Mouse (Mus musculus) spleen, embryonic (tissue): ENCODE data around the gene Gm49416.

ENCODE experiments used
- CTCF ChIA-PET: fragments of 350-600 bp; sonication (Branson Sonifier 250); formaldehyde crosslinking; loops from one replicate; lab custom pipeline; 2022; lab: Charles Lee

The Gm49416 gene

DNA sequence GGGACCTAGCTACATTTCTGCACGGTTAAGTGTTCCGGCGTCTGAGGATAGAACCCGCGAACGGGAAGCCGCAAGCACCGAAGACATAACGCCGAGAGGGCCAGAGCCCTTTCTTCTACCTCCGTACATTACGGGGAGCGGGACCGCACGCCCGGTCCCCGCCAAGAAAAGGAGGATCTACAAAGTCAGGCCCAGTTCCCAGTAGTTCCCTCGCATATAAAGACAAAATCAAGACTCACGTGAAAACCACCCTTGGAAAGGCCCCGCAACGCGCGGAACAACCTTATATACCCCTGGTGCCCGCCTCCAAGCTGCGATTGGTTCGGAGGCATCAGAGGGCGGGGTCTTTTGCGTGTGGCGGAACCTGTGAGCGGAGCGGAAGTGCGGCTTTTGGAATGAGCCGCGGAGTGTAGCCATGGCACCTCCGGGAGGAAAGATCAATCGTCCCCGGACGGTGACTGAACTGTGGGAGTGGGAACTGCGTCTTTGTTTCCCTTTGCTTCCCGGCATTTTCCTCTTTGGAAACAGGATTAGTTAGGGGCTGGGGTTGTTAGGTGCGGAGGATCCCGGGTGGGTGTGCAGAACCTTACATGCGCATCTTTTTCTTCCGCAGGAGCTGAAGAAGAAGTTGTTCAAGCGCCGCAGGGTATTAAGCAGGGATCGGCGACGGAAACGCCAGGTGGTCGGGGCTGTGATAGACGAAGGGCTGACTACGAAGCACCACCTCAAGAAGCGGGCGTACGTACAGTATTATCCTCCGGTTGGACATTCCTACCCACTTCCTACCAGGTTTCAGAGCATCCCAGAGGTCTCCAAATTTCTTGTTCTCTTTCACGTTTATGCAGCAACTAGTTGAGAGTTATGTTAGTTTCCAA, at the start of gene Gm49416, which contains the start of gene 1810009A15Rik:
Gene Gm49416 (plus strand): TSS at position 416 of the 875 bp plus-strand sequence.
Gene 1810009A15Rik (plus strand): TSS at position 343 of the 875 bp plus-strand sequence.
- CTCF ChIA-PET: interaction anchor here (0.5 to 0.6 kb wide), 3 partner anchors 16 to 1842 kb away, joined by 3 to 8 read pairs (median 6); no protein-coding TSS in a partner anchor

DNA sequence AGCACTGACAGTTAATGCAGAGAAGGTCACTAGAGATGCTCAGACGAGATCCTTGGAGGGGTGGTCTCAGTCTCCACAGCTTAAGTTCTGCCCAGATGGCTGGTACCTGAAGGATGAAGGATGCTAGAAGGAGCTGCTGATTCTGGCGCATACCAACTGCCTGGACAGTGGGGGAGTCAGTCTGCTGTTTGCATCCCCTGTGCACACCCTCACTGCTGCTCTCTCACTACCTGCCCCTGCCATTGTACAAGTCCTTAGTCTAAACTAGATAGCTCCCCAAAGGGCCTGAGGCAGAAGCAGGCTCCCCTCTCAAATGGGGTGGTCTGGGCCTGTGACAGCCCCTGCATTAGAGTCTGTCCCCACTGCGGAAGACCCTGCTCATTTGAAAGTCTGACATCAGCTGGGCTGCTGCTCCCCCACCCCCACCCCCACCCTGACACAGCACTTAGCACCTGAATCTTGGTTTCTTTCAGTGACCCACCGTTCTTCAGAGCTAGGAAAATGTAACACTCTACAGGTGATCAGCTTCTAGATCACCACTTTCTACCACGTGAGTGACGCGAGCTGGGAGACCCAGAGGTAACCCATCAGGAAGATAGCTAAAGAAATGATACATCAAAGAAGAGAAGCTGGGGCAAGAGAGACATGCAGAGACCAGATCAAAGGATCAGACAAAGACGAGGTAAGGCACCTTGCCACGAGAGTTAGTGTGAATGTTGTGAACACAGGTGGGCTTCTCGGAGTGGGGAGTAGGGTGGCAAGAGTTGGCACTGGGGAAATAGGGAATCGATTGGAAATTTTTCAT, 49.4 kb upstream of the Gm49416 start, which contains the start of gene Gng3:
Gene Gng3 (minus strand): TSS at position 92 of the 805 bp plus-strand sequence.
- CTCF ChIA-PET: interaction anchor here (0.5 to 1.0 kb wide), 6 partner anchors 21 to 215 kb away, joined by 3 to 9 read pairs (median 5); partner anchors contain the start of gene Ubxn1

DNA sequence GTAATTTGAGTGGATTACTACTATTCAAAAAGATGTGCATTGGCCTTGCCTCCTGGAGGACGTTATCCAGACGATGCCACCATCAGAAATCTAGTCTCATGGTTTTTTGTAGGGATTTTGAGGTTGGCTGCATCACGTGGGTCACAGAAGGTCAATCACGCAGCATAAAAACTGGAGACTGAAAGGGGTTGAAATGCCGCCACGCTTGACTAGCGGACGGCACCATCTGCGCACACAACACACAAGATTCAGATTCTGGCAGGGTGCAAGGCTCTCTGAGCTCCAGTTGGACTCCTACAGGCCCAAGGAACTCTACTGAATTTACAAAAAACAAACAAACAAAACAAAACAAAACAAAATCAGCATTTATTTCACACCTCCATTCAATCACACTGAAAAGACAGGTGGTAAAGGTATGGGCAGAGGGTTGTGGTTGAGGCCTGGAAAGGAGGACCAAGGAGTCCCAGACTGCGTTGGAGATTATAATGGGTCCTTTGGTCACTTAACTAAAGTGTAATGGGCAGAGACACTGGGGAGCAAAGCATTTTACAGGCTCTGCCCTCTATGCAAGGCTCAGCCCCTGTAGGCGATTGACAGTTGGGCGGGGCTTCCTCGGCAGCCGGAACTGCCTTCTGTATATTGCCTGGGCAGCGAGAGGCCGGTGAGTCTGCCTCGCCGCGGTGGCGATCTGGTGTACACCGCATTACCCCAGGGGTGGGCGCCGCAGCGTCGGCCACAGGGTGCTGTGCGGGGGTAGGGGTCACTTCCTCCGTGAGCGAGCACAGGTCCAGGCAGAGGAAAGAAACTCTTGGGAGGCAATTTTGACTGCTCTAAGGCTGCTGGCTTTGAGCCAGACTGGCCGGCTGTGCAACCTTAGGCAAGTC, 48.6 kb upstream of the Gm49416 start:
- CTCF ChIA-PET: interaction anchor here (0.5 to 0.6 kb wide), 3 partner anchors 47 to 214 kb away, joined by 4 to 9 read pairs (median 4); no protein-coding TSS in a partner anchor

DNA sequence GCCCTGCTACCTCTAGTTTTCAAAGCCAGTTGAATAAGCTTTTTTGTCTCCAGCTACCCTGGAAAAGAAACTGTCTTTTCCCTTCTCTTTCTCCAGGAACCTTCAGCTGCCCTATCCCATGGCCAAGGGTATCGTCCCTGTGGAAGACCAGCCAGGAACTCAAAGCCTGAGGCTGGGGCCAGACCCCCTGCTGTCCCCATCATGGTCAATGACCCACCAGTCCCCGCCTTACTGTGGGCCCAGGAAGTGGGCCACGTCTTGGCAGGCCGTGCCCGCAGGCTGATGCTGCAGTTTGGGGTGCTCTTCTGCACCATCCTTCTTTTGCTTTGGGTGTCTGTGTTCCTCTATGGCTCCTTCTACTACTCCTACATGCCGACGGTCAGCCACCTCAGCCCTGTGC, 47.7 kb upstream of the Gm49416 start:
- CTCF ChIA-PET: interaction anchor here (0.5 kb wide), 1 partner anchor 155 kb away, joined by 4 read pairs; no protein-coding TSS in a partner anchor

DNA sequence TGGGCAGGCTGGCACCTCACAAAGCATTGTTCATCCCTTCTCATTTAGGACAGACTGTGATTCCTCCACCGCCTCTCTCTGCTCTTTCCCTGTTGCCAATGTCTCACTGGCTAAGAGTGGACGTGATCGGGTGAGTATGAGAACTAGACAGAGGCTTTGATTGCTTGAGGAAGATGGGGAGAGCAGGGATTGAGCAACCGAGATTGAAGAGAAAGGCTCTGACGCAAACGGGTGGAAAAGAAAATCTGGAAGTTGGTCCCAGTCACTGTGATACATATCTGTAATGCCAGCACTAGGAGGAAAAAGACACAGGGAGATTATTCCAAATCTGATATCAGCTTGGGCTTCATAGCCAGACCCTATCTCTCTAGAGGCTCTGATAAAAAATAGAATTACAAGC, 45.8 kb upstream of the Gm49416 start:
- CTCF ChIA-PET: no interaction called here

DNA sequence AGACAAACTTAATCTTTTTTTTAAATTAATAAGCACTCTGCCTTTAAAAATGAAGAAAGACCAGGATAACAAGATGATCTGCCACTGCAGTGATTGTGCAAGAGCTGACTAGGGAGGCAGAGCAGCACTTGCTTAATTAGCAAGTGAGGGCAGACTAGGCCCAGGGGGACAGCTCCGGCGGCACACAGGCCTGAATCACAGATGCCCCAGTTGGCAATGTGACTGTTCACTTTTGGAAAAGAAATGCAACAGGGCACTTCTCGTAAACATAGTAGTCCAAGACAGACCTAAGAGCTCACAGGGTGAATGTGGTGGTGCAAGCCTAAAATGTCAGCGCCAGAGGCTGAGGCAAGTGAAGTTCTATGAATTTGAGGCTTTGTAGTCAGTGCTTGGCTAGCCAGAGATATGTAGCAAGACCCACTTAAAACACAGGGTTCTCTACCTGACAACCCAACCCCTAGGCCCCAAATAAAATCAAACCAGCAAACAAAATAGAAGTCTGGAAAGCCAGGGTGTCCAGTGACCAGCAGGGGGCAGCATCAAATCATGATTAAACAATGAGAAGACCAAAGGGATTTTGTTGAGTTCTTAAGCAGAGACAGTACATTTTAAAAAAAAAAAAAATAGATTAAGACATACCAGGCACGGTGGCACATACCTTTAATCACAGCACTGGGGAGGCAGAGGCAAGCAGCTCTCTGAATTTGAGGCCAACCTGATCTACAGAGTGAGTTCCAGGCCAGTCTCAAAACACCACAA, 44.2 kb upstream of the Gm49416 start:
- CTCF ChIA-PET: interaction anchor here (0.5 to 0.6 kb wide), 3 partner anchors 66 to 118 kb away, joined by 3 to 5 read pairs (median 3); no protein-coding TSS in a partner anchor

DNA sequence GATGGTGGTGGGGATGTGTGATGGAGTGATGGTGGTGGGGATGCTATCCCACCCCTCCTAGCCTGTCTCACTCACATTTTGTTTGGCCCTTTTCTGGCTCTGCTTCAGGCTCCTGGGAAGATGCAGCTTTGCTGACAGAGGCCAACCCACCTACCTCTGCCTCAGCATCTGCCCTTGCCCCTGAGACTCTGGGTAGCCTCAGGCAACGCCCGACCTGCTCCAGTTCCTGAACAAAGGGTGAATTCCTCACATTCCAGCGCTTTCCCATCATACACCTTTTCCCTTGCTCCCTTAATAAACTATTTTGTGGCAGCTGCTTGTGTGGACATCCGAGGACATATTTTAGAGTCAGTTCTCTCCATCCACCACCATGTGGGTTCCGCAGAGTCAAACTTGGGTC, 40.4 kb upstream of the Gm49416 start:
- CTCF ChIA-PET: no interaction called here

DNA sequence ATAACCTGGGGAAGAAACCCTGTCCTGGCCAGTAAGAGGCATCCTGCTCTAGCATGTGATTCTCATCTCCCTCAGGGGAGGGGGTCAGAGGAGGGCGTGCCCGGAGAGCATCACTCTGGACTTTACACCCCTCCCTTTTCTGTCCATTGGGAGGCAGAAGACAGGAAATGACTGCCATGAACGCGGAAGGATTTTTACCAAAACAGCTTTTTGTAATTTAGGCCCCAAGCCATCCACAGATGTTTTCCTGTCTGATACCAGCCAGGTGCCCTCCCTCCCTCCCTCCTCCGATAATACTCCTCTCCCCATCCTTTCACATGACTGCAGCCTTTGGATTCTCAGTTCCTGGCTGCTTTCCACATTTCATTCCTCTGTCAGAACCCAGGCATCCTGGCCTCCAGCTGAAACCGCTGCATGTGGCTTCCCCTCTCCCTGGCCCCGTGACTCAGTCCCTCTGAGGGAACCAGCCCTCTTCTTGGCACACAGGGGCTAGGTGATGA, 38.3 kb upstream of the Gm49416 start, which contains the start of gene Lrrn4cl:
Gene Lrrn4cl (plus strand): TSS at position 367 of the 500 bp plus-strand sequence.
- CTCF ChIA-PET: interaction anchor here (0.6 kb wide), 1 partner anchor 1101 kb away, joined by 5 read pairs; no protein-coding TSS in a partner anchor

DNA sequence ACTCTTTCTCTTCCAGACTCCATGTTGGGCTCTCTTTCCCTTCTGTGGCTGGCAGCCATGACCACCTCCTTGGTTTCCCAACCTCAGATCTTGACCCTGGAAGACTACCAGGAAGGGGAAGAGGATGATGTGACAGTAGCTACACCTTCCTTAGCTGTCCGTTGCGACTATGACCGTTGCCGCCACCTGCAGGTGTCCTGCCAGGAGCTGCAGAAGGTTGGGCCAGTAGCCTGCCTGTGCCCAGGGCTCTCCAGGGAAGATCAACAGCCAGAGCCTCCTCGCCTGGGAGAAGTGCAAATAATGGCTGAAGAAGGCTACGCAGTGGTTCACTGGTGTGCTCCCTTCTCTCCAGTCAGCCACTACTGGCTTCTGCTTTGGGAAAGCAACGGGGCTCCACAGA, 37.1 kb upstream of the Gm49416 start:
- CTCF ChIA-PET: no interaction called here

DNA sequence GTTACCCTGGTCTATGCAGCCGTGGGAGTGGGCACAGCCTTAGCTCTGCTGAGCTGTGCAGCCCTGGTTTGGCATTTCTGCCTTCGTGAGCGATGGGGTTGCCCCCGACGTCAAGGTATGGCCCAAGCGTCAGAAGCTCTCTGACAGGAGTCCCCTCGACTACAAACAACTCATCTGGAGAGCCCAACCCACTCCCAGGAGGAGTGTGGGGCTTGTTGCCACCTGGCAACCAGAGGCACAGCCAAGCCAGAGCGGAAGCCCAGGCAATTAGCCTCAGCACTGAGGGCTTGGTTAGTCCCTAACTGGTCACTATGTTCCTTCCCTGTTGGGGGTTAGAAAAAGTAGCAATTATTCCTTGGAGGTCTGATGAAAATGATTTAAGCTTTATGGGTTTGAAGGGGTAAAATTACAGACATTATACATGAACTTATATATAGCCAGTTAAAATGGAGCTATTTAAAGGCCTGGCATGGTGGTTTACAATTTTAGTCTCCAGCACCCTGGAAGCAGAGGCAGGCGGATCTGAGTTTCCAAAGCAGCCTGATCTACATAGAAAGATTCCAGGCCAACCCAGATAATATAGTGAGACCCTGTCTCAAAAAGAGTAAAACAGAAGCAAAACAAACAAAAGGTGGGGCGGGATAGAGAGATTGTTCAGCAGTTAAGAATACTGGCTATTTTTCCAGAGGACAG, 36.3 kb upstream of the Gm49416 start:
- CTCF ChIA-PET: no interaction called here

DNA sequence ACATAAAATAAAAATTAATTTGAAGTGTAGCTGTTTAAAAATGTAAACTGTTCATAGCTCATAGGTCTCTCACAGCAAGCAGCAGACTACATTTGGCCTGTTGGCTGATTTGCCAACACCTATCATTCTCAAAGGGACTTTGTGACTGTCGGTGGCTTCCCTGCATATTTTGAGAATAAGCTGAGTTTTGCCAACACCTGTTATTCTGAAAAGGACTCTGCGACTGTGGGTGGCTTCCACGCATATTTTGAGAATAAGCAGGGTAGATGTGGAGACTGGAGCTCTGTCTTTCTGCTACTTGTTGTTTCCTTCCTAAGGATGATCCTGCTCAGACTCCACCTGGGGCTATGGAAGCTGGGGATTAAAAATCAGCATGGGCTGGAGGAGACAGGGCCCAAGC, 35.6 kb upstream of the Gm49416 start:
- CTCF ChIA-PET: interaction anchor here (0.6 kb wide), 1 partner anchor 237 kb away, joined by 5 read pairs; no protein-coding TSS in a partner anchor

DNA sequence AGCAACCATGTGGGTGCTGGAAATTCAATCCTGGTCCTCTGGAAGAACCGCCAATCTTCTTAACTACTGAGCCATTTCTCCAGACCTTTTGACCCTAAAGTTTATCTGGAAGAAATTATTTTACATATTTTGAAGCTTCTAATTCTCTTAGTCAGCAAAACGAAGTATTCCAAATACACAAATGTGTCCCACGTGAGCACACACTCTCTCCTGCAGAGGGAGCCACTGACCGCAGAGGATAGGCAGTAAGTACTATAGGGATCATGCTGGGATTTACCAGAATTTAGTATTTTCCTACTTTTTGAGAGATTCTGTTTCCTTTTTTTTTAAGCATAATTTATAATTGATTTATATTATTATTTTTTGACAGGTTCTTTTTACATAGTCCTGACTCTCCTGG, 31.0 kb upstream of the Gm49416 start:
- CTCF ChIA-PET: no interaction called here

DNA sequence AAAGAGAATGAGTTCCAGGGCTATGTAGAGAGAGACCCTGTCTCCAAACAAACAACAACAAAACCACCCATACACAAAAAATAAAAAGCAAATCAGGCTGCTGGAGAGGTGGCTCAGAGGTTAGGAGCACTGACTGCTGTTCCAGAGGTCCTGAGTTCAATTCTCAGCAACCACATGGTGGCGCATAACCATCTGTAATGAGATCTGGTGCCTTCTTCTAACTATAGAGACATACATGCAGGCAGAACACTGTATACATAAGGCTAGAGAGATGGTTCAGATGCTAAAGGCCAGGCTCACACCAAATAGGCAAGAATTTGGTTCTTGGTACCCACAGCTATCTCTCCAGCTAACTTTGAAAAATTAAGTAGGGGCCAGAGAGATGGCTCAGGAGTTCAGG, 29.7 kb upstream of the Gm49416 start:
- CTCF ChIA-PET: interaction anchor here (0.6 kb wide), 1 partner anchor 223 kb away, joined by 3 read pairs; no protein-coding TSS in a partner anchor

DNA sequence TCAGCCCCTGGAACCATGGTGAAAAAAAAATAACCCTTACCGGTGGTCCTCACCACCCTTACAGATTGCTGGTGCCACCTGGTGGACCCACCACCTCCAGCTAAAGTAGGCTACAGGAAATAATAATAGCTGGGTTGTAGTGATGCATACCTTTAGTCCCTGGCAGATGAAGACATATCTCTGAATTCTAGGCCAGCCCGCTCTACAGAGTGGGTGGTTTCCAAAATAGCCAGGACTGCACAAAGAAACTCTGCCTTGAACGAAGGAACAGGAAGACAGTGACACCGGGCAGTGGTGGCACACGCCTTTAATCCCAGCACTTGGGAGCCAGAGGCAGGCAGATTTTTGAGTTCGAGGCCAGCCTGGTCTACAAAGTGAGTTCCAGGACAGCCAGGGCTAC, 24.5 kb upstream of the Gm49416 start:
- CTCF ChIA-PET: no interaction called here

DNA sequence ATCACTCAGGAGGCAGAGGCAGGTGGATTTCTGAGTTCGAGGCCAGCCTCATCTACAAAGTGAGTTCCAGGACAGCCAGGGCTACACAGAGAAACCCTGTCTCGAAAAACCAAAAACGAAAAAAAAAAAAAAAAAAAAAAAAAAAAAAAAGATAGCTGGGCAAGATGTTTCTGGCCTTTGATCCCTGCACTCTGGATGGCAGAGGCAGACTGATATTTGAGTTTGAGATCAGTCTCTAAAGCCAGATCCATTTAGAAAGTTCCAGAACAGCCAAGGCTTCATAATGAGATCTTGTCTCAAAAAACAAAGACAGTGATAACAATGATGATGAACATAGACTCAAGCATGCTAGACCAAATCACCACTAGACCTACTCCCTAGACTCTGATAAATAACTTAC, 18.3 kb upstream of the Gm49416 start:
- CTCF ChIA-PET: interaction anchor here (0.6 kb wide), 2 partner anchors 31 to 40 kb away, joined by 3 read pairs; partner anchors contain the start of gene Gng3

DNA sequence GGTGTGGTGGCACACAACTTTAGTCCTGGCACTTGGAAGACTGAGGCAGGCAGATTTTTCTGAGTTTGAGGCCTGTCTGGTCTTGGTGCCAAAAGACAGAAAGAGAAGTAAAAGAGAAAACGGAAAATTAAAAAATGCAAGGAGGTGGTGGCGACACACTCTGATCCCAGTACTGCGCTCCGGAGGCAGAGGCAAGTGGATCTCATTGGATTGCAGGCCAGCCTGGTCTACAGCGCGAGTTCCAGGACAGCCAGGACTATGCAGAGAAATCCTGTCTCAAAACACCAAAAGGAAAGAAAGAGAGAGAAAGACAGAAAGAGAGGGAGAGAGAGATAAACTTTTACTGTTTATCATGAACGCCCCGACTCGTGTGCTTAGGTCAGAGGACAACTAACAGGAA, 17.9 kb upstream of the Gm49416 start:
- CTCF ChIA-PET: interaction anchor here (0.6 to 1.1 kb wide), 3 partner anchors 32 to 40 kb away, joined by 3 read pairs; partner anchors contain the start of gene Gng3

DNA sequence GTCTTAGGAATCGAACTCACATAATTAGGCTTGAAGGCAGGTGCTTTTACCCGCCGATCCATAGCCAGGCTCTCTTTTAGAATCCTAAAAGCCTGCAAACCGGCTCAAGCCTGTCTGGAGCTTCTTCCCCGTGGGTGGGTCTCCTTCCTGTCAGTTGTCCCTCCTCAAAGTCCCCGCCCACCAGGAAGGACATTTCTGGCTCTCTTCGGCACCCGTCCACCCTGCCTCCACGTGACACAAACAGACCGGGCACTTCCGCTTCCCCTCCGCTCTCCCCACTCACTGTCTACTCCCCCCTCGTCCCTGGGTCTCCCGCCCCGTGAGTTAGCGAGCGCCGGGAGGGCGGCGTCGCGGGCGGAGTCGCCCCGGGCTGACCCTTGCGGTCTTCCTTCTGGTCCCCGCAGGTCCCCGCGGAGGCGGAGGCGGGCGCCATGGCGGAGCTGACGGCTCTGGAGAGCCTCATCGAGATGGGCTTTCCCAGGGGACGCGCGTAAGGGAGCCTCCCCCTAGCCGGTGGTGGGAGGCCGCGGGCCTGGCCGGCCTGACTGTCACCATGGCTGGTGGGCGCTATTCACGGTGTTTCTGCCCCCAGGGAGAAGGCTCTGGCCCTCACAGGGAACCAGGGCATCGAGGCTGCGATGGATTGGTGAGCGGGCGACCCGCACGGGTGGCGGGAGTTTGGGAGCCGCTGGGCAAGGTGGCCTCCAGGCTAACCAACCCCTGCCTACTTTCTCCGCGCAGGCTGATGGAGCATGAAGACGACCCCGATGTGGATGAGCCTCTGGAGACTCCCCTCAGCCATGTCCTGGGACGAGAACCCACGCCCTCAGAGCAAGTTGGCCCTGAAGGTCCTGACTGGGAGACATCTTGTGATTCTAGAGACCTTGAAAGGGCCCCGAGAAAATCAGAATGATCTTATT, 17.2 kb upstream of the Gm49416 start, which contains the start of gene Ubxn1:
Gene Ubxn1 (plus strand): TSS at position 230 of the 920 bp plus-strand sequence.
- CTCF ChIA-PET: interaction anchor here (1.1 kb wide), 1 partner anchor 33 kb away, joined by 3 read pairs; the partner anchor contains the start of gene Gng3
